Mouse (Mus musculus): ENCODE measurements around the gene Rhot2. TPM values are rescaled to one million over a fixed set of nuclear protein-coding genes. Genes with fewer than 3 reads are reported as not detected.
A peak's percentile ranks its signal among the peaks of the same experiment; 100 is the strongest.
"Not testable (repeated sequence)": the region's sequence is repeated elsewhere in the genome, so short reads cannot be mapped to it uniquely, and the experiment has no call there.

Rhot2 gene
- polyA plus RNA-seq, 1 experiment from 2014 or later: 23.5 TPM

DNA sequence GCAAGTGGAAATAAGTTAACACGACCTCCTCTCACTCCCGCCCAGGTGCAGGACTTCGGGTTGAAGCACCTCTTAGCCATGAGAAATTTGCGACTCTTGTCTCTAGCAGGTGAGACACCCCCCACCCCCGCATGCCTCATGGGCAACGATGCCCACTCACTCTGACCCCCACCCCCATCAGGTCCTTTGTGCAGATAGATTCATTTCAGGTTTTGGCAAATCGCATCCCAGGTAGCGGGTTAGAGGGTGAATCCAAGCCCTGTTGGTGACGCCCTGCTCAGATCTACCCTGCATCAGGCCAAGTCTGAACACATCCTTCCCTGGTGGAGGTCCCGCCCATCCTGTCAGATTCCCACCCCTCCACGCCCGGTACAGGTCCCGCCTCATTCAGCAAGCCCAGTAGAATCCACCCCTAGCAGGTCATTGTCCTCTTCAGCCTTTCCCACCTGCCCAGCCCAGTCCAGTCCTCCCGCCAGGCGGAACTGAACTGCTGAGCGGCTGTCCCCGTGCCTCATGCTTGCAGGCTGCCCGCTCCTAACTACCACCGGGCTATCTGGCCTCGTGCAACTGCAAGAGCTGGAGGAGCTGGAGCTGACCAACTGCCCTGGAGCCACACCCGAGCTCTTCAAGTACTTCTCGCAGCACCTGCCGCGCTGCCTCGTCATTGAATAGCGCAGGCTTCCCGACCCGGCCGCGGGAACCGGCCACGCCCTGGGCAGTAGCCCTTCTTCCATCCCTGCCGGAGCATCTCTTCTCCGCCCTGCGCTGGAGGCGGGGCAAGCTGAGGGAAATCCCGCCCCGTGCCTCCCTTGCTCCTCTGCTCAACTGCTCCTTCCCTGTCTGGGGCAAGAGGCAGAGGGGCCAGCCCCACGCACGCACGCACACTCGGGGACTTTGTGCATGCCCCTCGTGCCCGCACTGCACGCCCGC lies 25.5 kb downstream of the Rhot2 start:
- Histone ChIP-seq H3K36me3 (ENCODE audit: control insufficient read depth, insufficient read depth, low read length) (no peaks in the 10 kb centered on the region), H3K4me2 (ENCODE audit: low read depth, low read length) (peak overlapping the region; percentile 41), H3K9ac (ENCODE audit: low read length) (0 out of 2 replicates have a peak overlapping the region, but pooled peaks have one; percentile 2), H3K27me3 (ENCODE audit: control insufficient read depth, insufficient read depth, low read length) (peaks cover 26% of the 10 kb centered on the region), H3K4me1 (ENCODE audit: control insufficient read depth, insufficient read depth, low read length) (peaks cover 7% of the 10 kb centered on the region), H3K4me3 (replicated peaks; ENCODE audit: low read length) (peak overlapping the region; percentile 26), H3K9me3 (replicated peaks; ENCODE audit: control insufficient read depth, low read length) (no peaks in the 10 kb centered on the region), H3K27ac (ENCODE audit: low read length) (no peak overlapping the region)
- WGBS: 7% methylated on average over 46 of the region's 46 CpGs
- ATAC-seq (ENCODE audit: insufficient read depth, low FRiP score): peak; percentile 56; the same call in 1 of the 2 replicates

DNA sequence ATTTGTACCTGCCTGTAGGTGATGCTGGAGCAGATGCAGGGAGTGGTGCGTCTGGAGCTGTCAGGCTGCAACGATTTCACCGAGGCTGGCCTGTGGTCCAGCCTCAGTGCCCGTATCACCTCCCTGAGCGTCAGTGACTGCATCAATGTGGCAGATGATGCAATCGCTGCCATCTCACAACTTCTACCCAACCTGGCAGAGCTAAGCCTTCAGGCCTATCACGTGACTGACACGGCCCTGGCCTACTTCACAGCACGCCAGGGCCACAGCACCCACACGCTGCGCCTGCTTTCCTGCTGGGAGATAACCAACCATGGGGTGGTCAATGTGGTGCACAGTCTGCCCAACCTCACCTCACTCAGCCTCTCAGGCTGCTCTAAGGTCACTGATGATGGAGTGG lies 27.0 kb downstream of the Rhot2 start:
- no peak for ATAC-seq (ENCODE audit: insufficient read depth, low FRiP score)
- no peak overlapping the region for H3K27ac ChIP-seq (ENCODE audit: low read length)
- H3K4me2 ChIP-seq (ENCODE audit: low read depth, low read length): no peak overlapping the region
- 74% methylated on average over 11 of the region's 11 CpGs for WGBS
- H3K36me3 ChIP-seq (ENCODE audit: control insufficient read depth, insufficient read depth, low read length): no peaks in the 10 kb centered on the region
- H3K9ac ChIP-seq (ENCODE audit: low read length): no peak overlapping the region
- peaks cover 26% of the 10 kb centered on the region for H3K27me3 ChIP-seq (ENCODE audit: control insufficient read depth, insufficient read depth, low read length)
- H3K9me3 ChIP-seq (replicated peaks; ENCODE audit: control insufficient read depth, low read length): no peaks in the 10 kb centered on the region
- H3K4me1 ChIP-seq (ENCODE audit: control insufficient read depth, insufficient read depth, low read length): peaks cover 4% of the 10 kb centered on the region; the same call in 1 of the 2 replicates
- H3K4me3 ChIP-seq (replicated peaks; ENCODE audit: low read length): no peak overlapping the region

GRCm38 (mm10) chr17:25813471-25813870 lies 31.2 kb downstream of the Rhot2 start:
- Histone ChIP-seq H3K4me2 (ENCODE audit: low read depth, low read length) (no peak overlapping the region), H3K27ac (ENCODE audit: low read length) (no peak overlapping the region), H3K36me3 (ENCODE audit: control insufficient read depth, insufficient read depth, low read length) (no peaks in the 10 kb centered on the region), H3K9me3 (replicated peaks; ENCODE audit: control insufficient read depth, low read length) (no peaks in the 10 kb centered on the region), H3K4me1 (ENCODE audit: control insufficient read depth, insufficient read depth, low read length) (0 out of 2 replicates have a peak, but pooled peaks cover 2% of the 10 kb centered on the region), H3K4me3 (replicated peaks; ENCODE audit: low read length) (no peak overlapping the region), H3K9ac (ENCODE audit: low read length) (no peak overlapping the region), H3K27me3 (ENCODE audit: control insufficient read depth, insufficient read depth, low read length) (peaks cover 30% of the 10 kb centered on the region)
- 2% methylated on average over 20 of the region's 20 CpGs for WGBS
- peak; percentile 28; the same call in 1 of the 2 replicates for ATAC-seq (ENCODE audit: insufficient read depth, low FRiP score)

DNA sequence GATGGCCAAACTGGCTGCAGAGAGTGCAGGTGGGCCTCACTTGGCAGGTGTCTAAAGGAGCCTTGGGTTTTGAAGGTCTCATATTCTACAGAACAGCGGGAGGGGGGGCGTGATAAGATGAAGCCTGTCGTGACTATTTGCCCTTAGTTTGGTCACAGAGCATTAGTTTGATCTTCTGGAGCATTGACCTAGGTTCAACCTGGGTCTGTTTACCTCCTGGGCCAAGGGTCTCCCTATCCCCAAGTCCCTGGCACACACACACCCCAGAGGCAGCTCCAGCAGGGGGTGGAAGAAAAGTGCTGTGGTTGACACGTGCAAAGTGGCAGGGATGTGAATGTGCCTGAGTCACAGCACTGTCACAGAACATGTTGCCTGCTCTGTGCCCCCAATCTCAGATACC lies 33.8 kb downstream of the Rhot2 start:
- 0 out of 2 replicates have a peak, but pooled peaks cover 2% of the 10 kb centered on the region for H3K4me1 ChIP-seq (ENCODE audit: control insufficient read depth, insufficient read depth, low read length)
- WGBS: 62% methylated on average over 4 of the region's 4 CpGs
- no peak overlapping the region for H3K9ac ChIP-seq (ENCODE audit: low read length)
- no peak overlapping the region for H3K4me3 ChIP-seq (replicated peaks; ENCODE audit: low read length)
- no peaks in the 10 kb centered on the region for H3K36me3 ChIP-seq (ENCODE audit: control insufficient read depth, insufficient read depth, low read length)
- H3K9me3 ChIP-seq (replicated peaks; ENCODE audit: control insufficient read depth, low read length): no peaks in the 10 kb centered on the region
- H3K4me2 ChIP-seq (ENCODE audit: low read depth, low read length): no peak overlapping the region
- no peak for ATAC-seq (ENCODE audit: insufficient read depth, low FRiP score)
- no peak overlapping the region for H3K27ac ChIP-seq (ENCODE audit: low read length)
- peaks cover 27% of the 10 kb centered on the region for H3K27me3 ChIP-seq (ENCODE audit: control insufficient read depth, insufficient read depth, low read length)

DNA sequence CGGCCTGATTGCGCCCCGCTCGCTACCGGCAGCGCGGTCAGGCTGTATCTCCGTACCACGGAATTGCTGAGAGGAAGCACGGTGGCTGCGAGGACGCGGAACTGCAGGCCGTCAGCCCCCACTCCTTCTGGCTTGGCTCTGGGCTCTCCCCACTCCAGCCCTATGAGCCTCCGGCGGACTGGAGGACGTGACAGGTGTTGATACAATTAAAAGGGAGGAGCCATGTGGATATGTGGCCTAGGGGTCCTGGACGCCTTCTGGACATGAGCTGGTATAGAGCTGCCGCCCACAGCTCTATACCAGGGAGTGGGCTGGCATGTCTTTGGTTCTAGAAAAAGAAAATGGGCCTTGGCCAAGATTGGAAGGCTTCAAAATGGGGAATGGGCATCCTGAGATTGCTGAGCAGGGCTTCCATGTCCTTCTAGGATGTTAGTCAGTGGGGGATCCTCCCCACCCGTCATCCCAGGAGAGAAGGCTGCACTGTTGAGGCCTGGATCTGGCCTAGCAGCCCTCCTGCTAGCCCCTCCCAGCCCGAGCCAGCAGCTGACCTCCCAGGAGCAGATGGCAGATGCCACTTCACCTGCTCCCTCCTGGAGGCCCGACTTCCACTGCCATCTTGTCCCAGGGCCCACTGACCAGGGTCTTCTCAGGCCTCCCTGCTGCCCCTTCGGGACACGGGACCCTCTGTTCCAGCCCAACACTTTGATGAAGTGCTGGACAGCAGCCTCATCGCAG lies 34.9 kb downstream of the Rhot2 start:
- Histone ChIP-seq H3K9ac (ENCODE audit: low read length) (peak overlapping the region; percentile 79), H3K4me1 (ENCODE audit: control insufficient read depth, insufficient read depth, low read length) (0 out of 2 replicates have a peak, but pooled peaks cover 2% of the 10 kb centered on the region), H3K36me3 (ENCODE audit: control insufficient read depth, insufficient read depth, low read length) (no peaks in the 10 kb centered on the region), H3K27ac (ENCODE audit: low read length) (no peak overlapping the region), H3K27me3 (ENCODE audit: control insufficient read depth, insufficient read depth, low read length) (peaks cover 27% of the 10 kb centered on the region), H3K4me3 (replicated peaks; ENCODE audit: low read length) (peak overlapping the region; percentile 68), H3K4me2 (ENCODE audit: low read depth, low read length) (peak overlapping the region; percentile 96), H3K9me3 (replicated peaks; ENCODE audit: control insufficient read depth, low read length) (no peaks in the 10 kb centered on the region)
- 10% methylated on average over 24 of the region's 25 CpGs for WGBS
- ATAC-seq (ENCODE audit: insufficient read depth, low FRiP score): peak; percentile 12; the same call in 1 of the 2 replicates

GRCm38 (mm10) chr17:25808789-25809605 lies 35.7 kb downstream of the Rhot2 start, which contains the start of gene Fbxl16:
Fbxl16 (plus strand) TSS chr17:25809085.
- Histone ChIP-seq H3K27ac (ENCODE audit: low read length) (no peak within 1 kb of the TSS), H3K4me1 (ENCODE audit: control insufficient read depth, insufficient read depth, low read length) (0 out of 2 replicates have a peak, but pooled peaks cover 2% of the 10 kb centered on the region), H3K4me2 (ENCODE audit: low read depth, low read length) (peak within 1 kb of the TSS; percentile 96), H3K27me3 (ENCODE audit: control insufficient read depth, insufficient read depth, low read length) (peaks cover 27% of the 10 kb centered on the region), H3K9me3 (replicated peaks; ENCODE audit: control insufficient read depth, low read length) (no peaks in the 10 kb centered on the region), H3K4me3 (replicated peaks; ENCODE audit: low read length) (peak within 1 kb of the TSS; percentile 68), H3K36me3 (ENCODE audit: control insufficient read depth, insufficient read depth, low read length) (no peaks in the 10 kb centered on the region), H3K9ac (ENCODE audit: low read length) (peak within 1 kb of the TSS; percentile 79)
- peak; percentile 88 for ATAC-seq (ENCODE audit: insufficient read depth, low FRiP score)
- WGBS: under 1% methylated on average over 84 of the region's 100 CpGs

DNA sequence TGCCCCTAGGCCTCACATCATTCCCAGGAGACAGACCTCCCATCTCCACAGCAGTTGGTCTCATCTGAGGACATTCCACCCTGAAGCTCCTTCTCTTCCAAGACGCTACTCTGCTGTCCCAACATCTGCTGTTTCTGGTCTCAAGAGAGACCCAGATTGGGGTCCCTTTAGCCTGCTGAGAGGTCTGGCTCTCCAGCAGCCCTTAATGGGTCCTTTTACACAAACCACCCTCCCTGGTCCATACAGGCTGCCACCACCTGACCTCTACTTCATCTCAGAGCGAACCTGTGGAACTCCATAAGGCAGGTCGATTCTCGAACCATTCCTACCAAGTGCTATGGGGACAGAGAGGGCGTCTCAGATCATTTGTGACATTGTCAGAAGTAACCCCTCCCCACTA lies 36.6 kb downstream of the Rhot2 start:
- ATAC-seq (ENCODE audit: insufficient read depth, low FRiP score): no peak
- Histone ChIP-seq H3K9ac (ENCODE audit: low read length) (no peak overlapping the region), H3K4me3 (replicated peaks; ENCODE audit: low read length) (no peak overlapping the region)

DNA sequence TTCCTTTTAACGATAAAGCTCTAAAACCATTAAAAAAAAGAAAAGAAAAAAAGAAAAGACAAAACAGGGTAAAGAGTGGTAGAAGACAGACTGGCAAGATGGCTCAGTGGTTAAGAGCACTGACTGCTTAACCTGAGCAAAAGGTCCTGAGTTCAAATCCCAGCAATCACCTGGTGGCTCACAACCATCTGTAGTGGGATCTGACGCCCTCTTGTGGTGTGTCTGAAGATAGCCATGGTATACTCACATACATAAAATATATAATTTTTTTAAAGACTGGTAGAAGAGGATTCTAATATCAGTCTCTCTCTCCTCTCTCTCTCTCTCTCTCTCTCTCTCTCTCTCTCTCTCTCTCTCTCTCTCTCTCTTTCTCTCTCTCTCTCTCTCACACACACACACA lies 37.2 kb downstream of the Rhot2 start:
- H3K36me3 ChIP-seq (ENCODE audit: control insufficient read depth, insufficient read depth, low read length); H3K27ac ChIP-seq (ENCODE audit: low read length): not testable (repeated sequence)

More for the DNA sequence above, 36.6 kb downstream of the Rhot2 start:
- no peaks in the 10 kb centered on the region for H3K36me3 ChIP-seq (ENCODE audit: control insufficient read depth, insufficient read depth, low read length)
- H3K4me2 ChIP-seq (ENCODE audit: low read depth, low read length): peak overlapping the region; percentile 96
- WGBS: 36% methylated on average over 5 of the region's 5 CpGs
- peaks cover 27% of the 10 kb centered on the region for H3K27me3 ChIP-seq (ENCODE audit: control insufficient read depth, insufficient read depth, low read length)
- H3K27ac ChIP-seq (ENCODE audit: low read length): no peak overlapping the region
- no peaks in the 10 kb centered on the region for H3K9me3 ChIP-seq (replicated peaks; ENCODE audit: control insufficient read depth, low read length)
- H3K4me1 ChIP-seq (ENCODE audit: control insufficient read depth, insufficient read depth, low read length): 0 out of 2 replicates have a peak, but pooled peaks cover 2% of the 10 kb centered on the region

More for the DNA sequence above, 37.2 kb downstream of the Rhot2 start:
- WGBS: 36% methylated on average over 2 of the region's 2 CpGs
- not testable (repeated sequence) for H3K9me3 ChIP-seq (replicated peaks; ENCODE audit: control insufficient read depth, low read length); H3K9ac ChIP-seq (ENCODE audit: low read length); H3K4me1 ChIP-seq (ENCODE audit: control insufficient read depth, insufficient read depth, low read length); H3K4me2 ChIP-seq (ENCODE audit: low read depth, low read length); ATAC-seq (ENCODE audit: insufficient read depth, low FRiP score); H3K4me3 ChIP-seq (replicated peaks; ENCODE audit: low read length)
- peaks cover 28% of the 10 kb centered on the region for H3K27me3 ChIP-seq (ENCODE audit: control insufficient read depth, insufficient read depth, low read length)

Data from stomach, embryonic 16.5 days (tissue).